Mouse (Mus musculus): Measurements from ENCODE around the gene Capn11. TPM values are rescaled to one million over a fixed set of nuclear protein-coding genes. Genes with fewer than 3 reads are reported as not detected.
A peak's percentile ranks its signal among the peaks of the same experiment; 100 is the strongest.

Capn11 gene
- polyA plus RNA-seq, 1 experiment from 2014 or later = 0.92 TPM

DNA sequence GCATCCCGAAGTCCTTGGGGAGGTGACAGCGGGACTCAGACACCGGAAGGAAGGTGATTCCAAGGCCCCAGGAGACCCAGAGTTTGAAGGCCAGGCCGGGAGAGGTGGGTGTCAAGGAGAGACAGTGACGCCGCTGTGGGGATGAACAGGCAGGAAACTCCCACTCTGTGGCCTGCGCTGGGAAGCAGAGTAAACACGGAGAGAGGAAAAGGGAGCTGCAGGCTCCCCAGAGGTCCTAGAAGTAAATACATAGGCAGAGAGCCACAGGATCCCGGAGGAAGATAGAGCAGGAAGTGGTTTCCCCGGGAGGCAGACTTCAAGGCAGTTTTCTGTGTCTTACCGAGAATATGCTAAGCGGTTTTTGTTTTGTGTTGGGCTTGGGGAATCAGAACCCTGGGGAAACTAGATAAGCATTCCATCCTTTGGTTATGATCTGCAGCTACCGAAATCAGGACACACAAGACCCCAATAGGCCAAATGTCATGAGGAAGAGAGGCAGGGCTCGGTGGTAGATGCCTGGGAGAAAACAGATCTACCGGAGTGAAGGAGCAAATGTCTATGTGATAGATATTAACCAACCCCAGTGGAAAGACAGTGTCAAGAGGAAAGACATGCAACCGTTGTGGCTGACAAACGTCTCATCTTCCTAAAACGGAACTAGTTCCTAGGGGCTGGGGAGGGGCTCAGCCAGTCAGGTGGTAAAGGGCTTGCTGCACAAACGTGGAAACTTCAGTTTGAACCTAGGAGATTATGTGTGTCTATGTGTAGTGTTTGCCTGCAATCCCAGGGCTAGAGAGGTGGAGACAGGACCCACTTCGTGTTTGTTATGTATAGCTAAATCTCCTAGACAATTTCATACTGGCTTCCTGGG, 39.5 kb downstream of the Capn11 start:
- H3K27ac ChIP-seq = no peak overlapping the region
- H3K9ac ChIP-seq (replicated peaks) = no peak overlapping the region
- H3K4me2 ChIP-seq (replicated peaks) = peak overlapping the region; percentile 10; the same call in 1 of the 2 replicates

DNA sequence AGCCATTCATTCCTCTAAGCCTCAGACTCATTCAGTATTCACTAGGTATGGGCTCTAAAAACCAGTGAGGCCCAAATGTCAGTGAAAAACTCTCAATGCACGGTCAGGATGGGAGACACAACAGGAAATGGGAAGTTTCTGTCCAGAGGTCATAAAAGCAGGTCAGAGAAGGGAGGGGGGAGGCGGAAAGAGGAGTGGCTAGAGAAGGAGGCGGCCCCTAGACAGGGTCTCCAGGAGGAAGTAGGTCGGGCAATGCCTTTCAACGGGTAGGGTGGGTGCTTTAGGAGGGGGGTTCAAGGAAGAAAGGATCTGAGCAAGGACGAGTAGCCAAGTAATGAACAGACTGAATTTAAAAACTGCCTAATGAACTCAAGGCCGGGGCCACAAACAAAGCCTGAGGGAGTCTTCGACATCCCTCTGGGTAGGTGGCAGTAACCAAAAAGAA, 40.2 kb downstream of the Capn11 start:
- Histone ChIP-seq H3K9ac (replicated peaks) (no peak overlapping the region), H3K4me2 (replicated peaks) (0 out of 2 replicates have a peak overlapping the region, but pooled peaks have one; percentile 10), H3K36me3 (no peaks in the 10 kb centered on the region), H3K9me3 (no peaks in the 10 kb centered on the region), H3K4me3 (replicated peaks) (no peak overlapping the region), H3K27ac (no peak overlapping the region), H3K27me3 (no peaks in the 10 kb centered on the region), H3K4me1 (replicated peaks) (peaks cover 7% of the 10 kb centered on the region)
- ATAC-seq = no peak
- 15% methylated on average over 8 of the region's 8 CpGs for WGBS

More for the DNA sequence above, 39.5 kb downstream of the Capn11 start:
- Histone ChIP-seq H3K9me3 (no peaks in the 10 kb centered on the region), H3K27me3 (no peaks in the 10 kb centered on the region), H3K36me3 (no peaks in the 10 kb centered on the region), H3K4me1 (replicated peaks) (peaks cover 7% of the 10 kb centered on the region), H3K4me3 (replicated peaks) (no peak overlapping the region)
- no peak for ATAC-seq
- 34% methylated on average over 20 of the region's 20 CpGs for WGBS

DNA sequence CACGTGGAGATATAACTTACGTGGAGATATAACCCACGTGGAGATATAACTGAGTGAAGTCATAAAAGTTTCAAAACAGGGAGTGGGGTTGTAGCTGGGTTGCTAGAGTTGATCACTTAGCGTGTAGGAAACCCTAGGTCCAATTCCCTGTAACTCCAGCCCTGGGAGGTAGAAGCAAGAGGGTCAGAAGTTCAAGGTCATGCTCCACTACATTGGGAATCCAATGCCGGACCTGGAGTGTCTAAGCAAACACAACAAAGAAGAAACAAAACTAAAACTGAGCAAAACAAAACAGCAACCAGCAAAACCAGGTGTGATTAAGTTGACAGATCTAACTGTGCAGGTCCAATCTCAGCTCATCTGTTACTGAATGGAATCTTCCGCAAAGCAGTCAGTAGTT, 41.5 kb downstream of the Capn11 start:
- Histone ChIP-seq H3K27me3 (no peaks in the 10 kb centered on the region), H3K4me3 (replicated peaks) (no peak overlapping the region), H3K9me3 (no peaks in the 10 kb centered on the region), H3K4me2 (replicated peaks) (no peak overlapping the region), H3K4me1 (replicated peaks) (peaks cover 7% of the 10 kb centered on the region), H3K27ac (no peak overlapping the region), H3K36me3 (no peaks in the 10 kb centered on the region), H3K9ac (replicated peaks) (no peak overlapping the region)
- ATAC-seq = no peak
- 92% methylated on average over 6 of the region's 6 CpGs for WGBS

DNA sequence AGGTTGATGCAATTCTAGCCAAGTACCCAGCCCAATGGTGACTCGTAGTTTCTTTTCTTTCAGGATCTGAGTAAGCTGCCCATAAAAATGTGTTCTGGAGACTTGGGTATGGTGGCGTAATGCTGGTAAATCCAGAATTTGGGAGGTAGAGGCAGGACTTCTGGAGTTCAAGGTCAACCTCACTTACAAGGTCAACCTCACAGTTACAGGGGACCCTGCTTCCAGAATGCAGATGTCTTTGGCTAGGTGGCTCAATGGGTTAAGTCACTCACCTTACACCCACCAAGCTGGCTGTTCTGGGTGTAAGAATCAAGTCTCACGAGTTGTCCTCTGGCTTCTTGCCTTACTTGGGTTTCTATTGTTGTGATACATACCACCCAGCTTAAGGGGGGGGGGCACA, 42.4 kb downstream of the Capn11 start:
- H3K4me3 ChIP-seq (replicated peaks) = no peak overlapping the region
- H3K9ac ChIP-seq (replicated peaks) = no peak overlapping the region
- no peaks in the 10 kb centered on the region for H3K27me3 ChIP-seq
- no peak overlapping the region for H3K27ac ChIP-seq
- H3K4me1 ChIP-seq (replicated peaks) = peaks cover 7% of the 10 kb centered on the region
- ATAC-seq = no peak
- no peak overlapping the region for H3K4me2 ChIP-seq (replicated peaks)
- 79% methylated on average over 3 of the region's 3 CpGs for WGBS
- H3K9me3 ChIP-seq = no peaks in the 10 kb centered on the region
- H3K36me3 ChIP-seq = no peaks in the 10 kb centered on the region

DNA sequence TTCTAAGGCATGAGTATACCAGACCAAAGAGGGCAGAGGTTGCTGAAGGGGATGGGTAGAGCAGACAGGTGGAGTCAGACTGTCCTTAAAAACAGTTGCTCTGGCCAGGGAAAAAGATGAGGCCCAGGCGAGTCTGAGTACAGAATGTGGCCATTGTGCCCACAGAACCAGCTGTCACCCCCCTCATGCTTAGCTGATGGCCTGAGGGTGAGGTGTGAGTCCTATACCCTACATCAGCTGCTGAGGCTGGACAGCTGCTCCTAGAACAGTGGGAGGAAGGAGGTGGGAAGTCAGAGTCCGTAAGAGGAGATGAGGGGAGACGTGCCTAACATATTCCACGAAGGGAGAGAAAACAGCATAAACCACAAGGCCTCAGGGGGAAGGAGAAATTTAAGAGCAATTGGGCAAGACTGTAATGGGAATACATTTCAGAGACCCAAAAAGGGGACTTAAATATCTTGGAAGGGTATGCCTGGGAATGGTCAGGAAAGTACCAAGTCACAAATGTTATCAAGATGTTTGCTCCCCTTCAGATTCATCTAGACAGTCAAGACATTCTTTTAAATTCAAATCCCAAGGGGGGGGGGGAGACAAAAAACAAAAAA, 43.0 kb downstream of the Capn11 start:
- no peak overlapping the region for H3K27ac ChIP-seq
- no peaks in the 10 kb centered on the region for H3K27me3 ChIP-seq
- H3K36me3 ChIP-seq = no peaks in the 10 kb centered on the region
- no peak overlapping the region for H3K9ac ChIP-seq (replicated peaks)
- ATAC-seq = no peak
- WGBS = 75% methylated on average over 4 of the region's 4 CpGs
- H3K4me2 ChIP-seq (replicated peaks) = no peak overlapping the region
- no peak overlapping the region for H3K4me3 ChIP-seq (replicated peaks)
- peaks cover 7% of the 10 kb centered on the region for H3K4me1 ChIP-seq (replicated peaks)
- H3K9me3 ChIP-seq = no peaks in the 10 kb centered on the region

DNA sequence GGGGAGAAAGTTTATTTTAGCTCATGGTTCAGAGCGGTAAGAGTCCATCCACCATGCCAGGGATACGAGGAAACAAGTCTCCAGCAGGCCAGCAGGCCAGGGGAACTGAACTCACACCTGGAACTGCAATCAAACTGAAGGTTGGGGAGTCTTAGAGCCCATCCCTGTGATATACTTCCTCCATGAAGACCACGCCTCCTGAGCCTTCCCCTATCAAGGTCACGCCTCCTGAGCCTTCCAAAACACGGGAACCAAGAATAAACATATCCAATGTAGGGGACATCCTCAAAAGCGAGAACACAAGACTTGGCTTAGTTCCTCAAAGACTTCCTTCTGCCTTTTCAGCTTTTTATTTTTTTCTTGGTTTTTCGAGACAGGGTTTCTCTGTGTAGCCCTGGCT, 46.2 kb downstream of the Capn11 start:
- Histone ChIP-seq H3K4me2 (replicated peaks) (no peak overlapping the region), H3K4me3 (replicated peaks) (no peak overlapping the region), H3K27me3 (no peaks in the 10 kb centered on the region), H3K9me3 (no peaks in the 10 kb centered on the region), H3K27ac (no peak overlapping the region), H3K9ac (replicated peaks) (no peak overlapping the region), H3K4me1 (replicated peaks) (peaks cover 7% of the 10 kb centered on the region), H3K36me3 (no peaks in the 10 kb centered on the region)
- WGBS = 90% methylated on average over 7 of the region's 7 CpGs
- no peak for ATAC-seq

DNA sequence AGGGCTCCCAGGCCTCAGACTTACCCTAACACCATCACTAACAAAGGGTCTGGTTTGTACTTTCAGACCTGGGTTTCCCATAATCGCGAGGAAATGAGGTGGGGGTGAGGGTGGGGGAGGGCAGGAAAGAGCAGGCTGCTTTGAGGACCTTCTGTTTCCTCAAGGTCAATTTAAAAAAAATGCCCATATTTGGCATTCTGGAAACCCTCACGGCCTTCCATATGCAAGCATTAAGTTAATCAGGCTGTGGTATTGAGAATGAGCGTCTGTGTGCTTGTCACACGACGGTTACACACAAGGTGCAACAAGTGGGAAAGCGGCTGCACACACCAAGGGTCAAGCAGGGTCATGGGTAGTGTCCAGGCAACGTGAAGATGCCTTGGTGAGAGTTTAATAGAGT, 47.1 kb downstream of the Capn11 start:
- ATAC-seq = no peak
- Histone ChIP-seq H3K4me2 (replicated peaks) (no peak overlapping the region), H3K27me3 (no peaks in the 10 kb centered on the region), H3K9ac (replicated peaks) (no peak overlapping the region), H3K9me3 (no peaks in the 10 kb centered on the region), H3K27ac (no peak overlapping the region), H3K4me3 (replicated peaks) (no peak overlapping the region), H3K36me3 (no peaks in the 10 kb centered on the region), H3K4me1 (replicated peaks) (peaks cover 7% of the 10 kb centered on the region)
- WGBS = 81% methylated on average over 8 of the region's 8 CpGs

DNA sequence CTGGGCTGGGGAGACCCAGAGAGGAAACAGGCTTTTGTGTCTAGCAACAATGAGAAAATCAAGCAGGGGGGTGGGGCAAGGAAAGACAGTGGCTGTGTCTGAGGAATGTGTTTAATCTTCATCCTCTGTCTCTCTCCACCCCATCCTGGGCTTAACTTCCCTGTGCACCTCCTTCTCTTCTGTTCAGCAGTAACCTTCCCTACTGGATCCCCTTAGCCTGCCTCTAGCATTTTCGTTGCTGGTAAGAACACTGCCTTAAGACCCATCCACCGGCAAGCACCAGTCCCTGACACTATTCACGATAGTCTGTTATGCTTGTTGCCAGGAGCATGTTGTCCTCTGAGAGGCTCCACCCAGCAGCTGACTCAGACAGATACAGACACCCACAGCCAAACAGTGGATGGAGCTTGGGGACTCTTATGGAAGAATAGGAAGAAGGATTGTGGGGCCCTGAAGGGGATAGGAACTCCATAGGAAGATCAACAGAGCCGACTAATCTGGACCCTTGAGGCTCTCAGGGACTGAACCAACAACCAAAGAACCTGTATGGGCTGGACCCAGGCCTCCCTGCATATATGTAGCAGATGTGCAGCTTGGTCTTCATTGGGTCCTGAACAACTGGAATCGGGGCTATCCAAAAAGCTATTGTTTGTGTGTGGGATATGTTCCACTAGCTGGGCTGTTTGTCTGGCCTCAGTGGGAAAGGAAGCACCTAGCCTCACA, 48.8 kb downstream of the Capn11 start:
- ATAC-seq = no peak
- no peak overlapping the region for H3K4me3 ChIP-seq (replicated peaks)
- no peaks in the 10 kb centered on the region for H3K27me3 ChIP-seq
- H3K9ac ChIP-seq (replicated peaks) = no peak overlapping the region
- H3K27ac ChIP-seq = no peak overlapping the region
- no peaks in the 10 kb centered on the region for H3K9me3 ChIP-seq
- 18% methylated on average over 5 of the region's 5 CpGs for WGBS
- peaks cover 7% of the 10 kb centered on the region for H3K4me1 ChIP-seq (replicated peaks)
- no peak overlapping the region for H3K4me2 ChIP-seq (replicated peaks)
- H3K36me3 ChIP-seq = no peaks in the 10 kb centered on the region

DNA sequence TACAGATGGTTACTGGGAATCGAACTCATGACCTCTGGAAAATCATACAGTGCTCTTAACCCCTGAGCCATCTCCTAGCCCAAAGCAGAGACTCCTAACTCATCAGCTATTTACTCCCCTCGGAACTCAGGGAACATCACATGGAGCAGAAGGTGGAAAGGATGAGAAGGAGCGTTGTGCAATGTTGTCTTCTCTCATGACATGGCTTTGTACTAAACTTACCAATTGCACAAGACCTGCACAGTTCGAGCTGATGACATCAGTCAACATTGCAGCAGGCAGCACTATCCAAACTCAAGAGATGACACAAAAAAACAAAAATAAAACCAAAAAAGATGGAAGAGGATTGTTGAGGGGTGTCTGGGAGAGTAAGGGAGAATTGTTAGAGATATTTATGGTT, 50.7 kb downstream of the Capn11 start:
- no peak overlapping the region for H3K4me2 ChIP-seq (replicated peaks)
- H3K4me1 ChIP-seq (replicated peaks) = peaks cover 7% of the 10 kb centered on the region
- H3K36me3 ChIP-seq = no peaks in the 10 kb centered on the region
- no peak overlapping the region for H3K27ac ChIP-seq
- H3K9ac ChIP-seq (replicated peaks) = no peak overlapping the region
- H3K9me3 ChIP-seq = no peaks in the 10 kb centered on the region
- H3K4me3 ChIP-seq (replicated peaks) = no peak overlapping the region
- WGBS = 91% methylated on average over 4 of the region's 4 CpGs
- no peak for ATAC-seq
- no peaks in the 10 kb centered on the region for H3K27me3 ChIP-seq

DNA sequence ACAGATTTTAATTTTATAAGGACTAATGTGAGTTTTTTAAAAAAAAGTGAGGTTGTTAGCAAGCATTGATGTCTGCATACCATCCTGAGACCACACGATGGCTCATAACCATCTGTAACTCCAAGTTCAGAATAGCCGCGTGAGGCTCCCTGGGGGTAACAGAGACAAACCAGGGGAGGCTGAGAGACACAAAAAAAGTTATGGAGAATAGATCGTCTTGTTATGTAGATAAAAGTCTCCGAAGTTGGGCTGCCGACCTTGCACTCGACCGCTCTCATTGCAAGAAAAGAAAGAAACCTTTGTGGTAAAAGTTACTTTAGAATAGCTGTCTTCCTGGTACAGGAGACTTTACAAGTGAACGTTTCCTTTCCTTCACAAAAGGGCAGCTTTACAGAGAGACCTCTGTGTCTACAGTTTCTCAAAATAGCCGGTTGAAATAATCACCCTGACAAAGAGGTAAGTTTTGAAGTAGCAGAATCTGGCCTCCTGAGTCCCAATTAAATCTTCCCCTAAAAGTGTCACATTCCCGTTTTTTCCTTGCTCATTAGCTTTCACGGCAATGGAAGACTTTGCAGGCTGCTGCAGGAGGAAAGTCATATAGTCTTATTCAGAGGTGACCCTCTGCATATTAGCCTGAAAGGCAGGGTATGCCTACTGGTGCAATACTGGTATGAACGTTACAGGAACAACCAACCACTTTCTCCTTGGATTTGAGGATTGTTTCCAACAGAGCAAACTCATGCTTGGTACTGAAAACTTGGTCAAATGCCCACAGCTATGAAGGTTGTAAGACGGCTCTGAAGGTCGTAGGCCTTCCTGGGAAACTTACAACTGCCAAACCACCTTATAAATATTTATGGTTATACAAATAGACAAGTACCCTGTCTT, 51.9 kb downstream of the Capn11 start:
- WGBS = 85% methylated on average over 15 of the region's 15 CpGs
- H3K9ac ChIP-seq (replicated peaks) = no peak overlapping the region
- H3K4me1 ChIP-seq (replicated peaks) = peaks cover 7% of the 10 kb centered on the region
- peaks cover under 1% of the 10 kb centered on the region; the same call in 1 of the 2 replicates for H3K27me3 ChIP-seq
- no peak overlapping the region for H3K27ac ChIP-seq
- no peaks in the 10 kb centered on the region for H3K9me3 ChIP-seq
- no peak overlapping the region for H3K4me2 ChIP-seq (replicated peaks)
- H3K4me3 ChIP-seq (replicated peaks) = no peak overlapping the region
- H3K36me3 ChIP-seq = no peaks in the 10 kb centered on the region
- ATAC-seq = no peak

DNA sequence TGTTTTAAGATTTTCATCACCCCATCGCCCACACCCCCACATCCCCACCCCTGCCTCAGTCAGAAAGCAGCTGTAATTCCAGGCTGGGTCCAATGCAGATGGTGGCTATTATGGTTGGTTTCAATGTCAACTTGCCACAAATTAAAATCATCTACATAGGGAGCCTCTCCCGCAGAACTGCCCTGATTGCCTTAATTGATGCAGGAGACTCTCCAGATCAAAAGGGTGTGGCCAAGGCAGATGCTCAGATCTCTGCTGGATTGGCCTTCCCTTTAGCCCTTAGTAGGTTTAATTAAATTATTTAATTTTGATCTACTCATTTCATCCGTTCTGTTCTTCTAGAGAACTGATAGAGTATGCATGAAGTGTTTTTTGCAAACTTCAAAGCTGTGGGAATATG, 56.1 kb downstream of the Capn11 start:
- peaks cover 35% of the 10 kb centered on the region for H3K27me3 ChIP-seq
- H3K9ac ChIP-seq (replicated peaks) = no peak overlapping the region
- WGBS = 71% methylated on average over 3 of the region's 3 CpGs
- no peak overlapping the region for H3K4me3 ChIP-seq (replicated peaks)
- no peaks in the 10 kb centered on the region for H3K36me3 ChIP-seq
- no peak overlapping the region for H3K27ac ChIP-seq
- H3K4me1 ChIP-seq (replicated peaks) = peaks cover 22% of the 10 kb centered on the region
- ATAC-seq = no peak
- H3K9me3 ChIP-seq = no peaks in the 10 kb centered on the region
- H3K4me2 ChIP-seq (replicated peaks) = no peak overlapping the region
